Mouse (Mus musculus) bone marrow macrophage, adult 2 months (primary cell): ENCODE measurements around the gene Grin2a.

ENCODE experiments used
- CTCF ChIP-seq: IDR thresholded peaks from 2 replicates; pipeline ENCODE4 v1.5.1; 2012; ENCODE audit warnings: low read depth, mild to moderate bottlenecking, low read length, moderate library complexity
- POLR2A ChIP-seq: IDR thresholded peaks from 2 replicates; pipeline ENCODE4 v1.6.1; 2012; ENCODE audit warnings: mild to moderate bottlenecking, low read depth, low read length, borderline replicate concordance

DNA sequence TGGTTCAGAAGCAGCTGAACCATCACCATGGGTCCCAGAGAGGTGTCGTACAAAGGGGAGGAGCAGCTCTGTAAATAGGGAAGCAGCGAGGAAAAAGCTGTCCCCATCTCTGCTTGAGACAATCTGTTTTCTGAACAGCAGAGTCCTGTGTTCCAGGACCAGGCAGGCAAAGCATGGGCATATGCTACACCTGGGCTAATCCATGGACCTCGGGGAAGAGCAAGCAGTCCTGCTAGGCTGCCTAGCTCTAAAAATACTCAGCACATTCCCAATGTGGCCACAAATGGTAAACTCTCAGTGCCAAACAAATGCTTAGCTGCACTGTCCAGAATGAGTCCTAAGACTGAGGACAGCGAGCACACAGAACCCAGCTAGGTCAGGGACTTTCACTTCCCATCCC is 86.1 kb downstream of the Grin2a start:
- TF ChIP-seq CTCF (no peak), POLR2A (no peak)
